Mouse (Mus musculus) midbrain, embryonic 14.5 days (tissue): ENCODE measurements around the gene Tex44. TPM values are rescaled to one million over a fixed set of nuclear protein-coding genes. Genes with fewer than 3 reads are reported as not detected.

ENCODE experiments used
- polyA plus RNA-seq: library from polyadenylated mRNA; unstranded; fragments of >200 nt; fragmentation: Nextera tagmentation; extraction: Ambion mirVana; gene quantifications from 2 replicates; pipeline ENCODE4 v1.2.1, GENCODE M21; 2014

Tex44 gene
- polyA plus RNA-seq, 1 experiment from 2014 or later, result not detected

Other genes starting within 250 kb of the Tex44 start
- 5.9 and 7.0 TPM in 2 replicates for gene B3gnt7, start 123.5 kb upstream of the Tex44 start, polyA plus RNA-seq
- gene Ncl, start 66.9 kb upstream of the Tex44 start, polyA plus RNA-seq, result 153 and 154 TPM in 2 replicates
- gene Nmur1, start 101 bp upstream of the Tex44 start, polyA plus RNA-seq, result not detected in 2 replicates
- gene Ptma, start 100.4 kb downstream of the Tex44 start, polyA plus RNA-seq, result 2,168 and 2,208 TPM in 2 replicates
- gene Pde6d, start 156.3 kb downstream of the Tex44 start, polyA plus RNA-seq, result 89.1 and 99.2 TPM in 2 replicates
- 55.6 and 56.7 TPM in 2 replicates for gene Cops7b, start 156.6 kb downstream of the Tex44 start, polyA plus RNA-seq
- 1.8 and 1.9 TPM in 2 replicates for gene Nppc, start 244.2 kb downstream of the Tex44 start, polyA plus RNA-seq